Mouse (Mus musculus): ENCODE results near the gene Rfng.

- TF ChIP-seq EP300 (IDR thresholded peaks at IDR 0.05; ENCODE audit: insufficient read depth, low read depth, low read length) (no peak), POLR2A (IDR thresholded peaks at IDR 0.05; ENCODE audit: insufficient read depth, low read length) (no peak)
Observed at GRCm38 (mm10) chr11:120768206-120768605, 15.8 kb downstream of the Rfng start.
